Mouse (Mus musculus) layer of hippocampus, adult 18-20 months (tissue): ENCODE measurements at regions not wholly inside any gene's neighbourhood (a gene's known extent, or its start where the extent isn't known, plus 50 kb on each side); places are given as distances from the start of the nearest gene placed in this dataset.

Experiments
- DNase-seq, 2 experiments: peaks; one replicate each; pipeline ENCODE4 v3.0.0; 2022; ENCODE audit warnings: low spot score in 2 of 2

DNA sequence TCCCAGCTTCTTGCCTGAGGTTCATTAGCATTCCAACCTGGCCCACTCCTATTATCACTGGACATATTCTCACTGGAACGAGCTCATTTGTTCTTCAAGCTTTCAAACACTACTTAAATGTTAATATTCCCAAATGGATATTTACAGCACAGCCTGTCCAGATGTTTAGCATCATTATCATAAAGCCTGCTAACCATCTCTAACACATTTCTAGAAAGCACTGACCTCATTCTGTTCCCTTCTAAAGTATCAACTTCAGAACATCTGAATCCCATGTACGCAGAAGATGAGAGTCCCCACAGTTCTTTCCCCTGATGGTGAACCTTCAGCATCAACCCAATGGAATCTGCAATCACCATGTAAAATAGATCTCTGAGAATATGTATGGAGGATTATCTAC lies 651.1 kb downstream of the Adgrl2 start:
- no peak for DNase-seq

DNA sequence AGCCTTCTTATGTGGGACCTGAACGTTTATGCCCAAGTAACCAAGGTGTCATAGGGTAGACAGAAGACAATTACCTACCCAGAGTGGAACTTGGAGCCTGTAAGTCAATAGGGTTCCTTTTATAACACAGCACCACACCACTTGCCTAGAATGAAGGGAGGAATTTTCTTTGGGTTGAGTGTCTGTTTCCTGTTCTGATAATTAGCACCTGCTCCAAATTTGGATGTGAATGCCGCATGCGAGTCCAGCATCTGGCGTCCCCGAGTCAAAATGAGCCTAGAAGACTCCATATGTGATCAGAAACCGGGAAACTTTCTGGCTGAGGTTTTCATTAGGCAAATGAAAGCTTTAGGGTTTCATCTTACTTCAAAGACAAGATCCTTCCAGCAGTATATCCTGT lies 653.7 kb downstream of the Adgrl2 start:
- no peak for DNase-seq

DNA sequence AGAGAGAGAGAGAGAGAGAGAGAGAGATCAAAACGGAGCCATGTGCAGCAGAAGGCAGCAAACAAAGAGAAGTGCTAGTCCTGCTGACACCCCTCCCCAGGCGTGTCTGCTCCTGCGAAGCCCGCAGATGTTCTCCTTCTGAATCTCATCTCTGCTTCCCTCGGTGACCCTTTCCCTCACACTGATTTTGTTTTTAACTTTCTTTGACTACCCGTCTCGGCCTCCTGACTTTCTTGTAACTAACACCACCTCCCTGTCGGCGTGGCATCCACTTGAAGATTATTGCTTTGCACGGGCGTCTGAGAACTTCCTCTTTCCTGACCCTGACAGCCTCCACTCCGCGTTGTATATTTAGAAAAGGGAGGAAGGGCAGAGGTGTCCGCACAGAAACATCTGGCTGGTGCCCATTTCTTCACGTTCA lies 654.3 kb downstream of the Adgrl2 start:
- DNase-seq = no peak

DNA sequence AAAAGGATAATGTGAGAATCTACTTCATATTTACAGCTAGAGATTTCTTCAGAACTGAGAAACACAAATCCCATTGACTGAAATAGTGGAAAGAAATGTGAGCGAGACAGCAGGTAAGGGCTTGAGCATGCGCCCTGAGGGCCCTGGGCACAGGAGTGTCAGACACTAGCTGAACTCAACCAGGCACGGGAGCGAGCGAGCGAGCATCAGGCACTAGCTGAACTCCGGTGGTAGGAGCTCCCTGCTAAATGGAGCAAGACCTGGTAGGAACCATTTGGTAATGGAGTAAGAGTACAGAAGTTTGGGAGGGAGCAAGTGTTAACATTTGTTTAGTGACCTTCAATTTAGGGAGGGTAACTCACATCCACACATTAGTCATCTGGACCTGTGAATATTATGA lies 654.7 kb downstream of the Adgrl2 start:
- no peak for DNase-seq

DNA sequence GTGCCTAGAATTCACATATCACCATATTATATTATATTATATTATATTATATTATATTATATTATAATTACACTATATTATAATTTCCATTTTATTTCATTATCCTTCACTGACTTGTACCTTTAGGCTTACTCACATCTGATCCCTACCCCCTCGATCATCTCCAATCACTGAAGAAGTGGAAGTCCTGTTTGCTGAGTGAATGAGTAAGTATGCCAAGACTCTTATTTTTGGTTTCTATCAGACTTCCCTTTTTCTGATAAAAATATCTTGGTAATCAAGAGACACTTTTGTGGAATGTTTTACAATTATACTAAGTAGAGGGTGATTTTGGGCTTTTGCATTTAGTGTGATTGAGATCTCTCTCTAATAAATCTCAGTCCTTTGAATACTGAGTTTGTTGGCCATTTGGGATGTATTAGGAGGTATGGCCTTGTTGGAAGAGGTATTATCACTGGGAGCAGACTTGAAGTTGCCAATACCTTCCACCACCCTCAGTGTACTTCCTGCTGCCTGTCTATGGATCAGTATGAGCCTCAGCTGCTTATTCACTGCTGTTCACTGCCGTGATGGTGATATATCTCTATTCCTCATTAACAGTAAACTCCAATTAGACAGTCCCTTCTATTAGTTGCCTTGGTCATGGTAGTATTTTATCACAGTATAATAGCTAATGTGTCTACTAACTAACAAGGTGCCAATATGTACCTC lies 665.3 kb downstream of the Adgrl2 start:
- DNase-seq = no peak

DNA sequence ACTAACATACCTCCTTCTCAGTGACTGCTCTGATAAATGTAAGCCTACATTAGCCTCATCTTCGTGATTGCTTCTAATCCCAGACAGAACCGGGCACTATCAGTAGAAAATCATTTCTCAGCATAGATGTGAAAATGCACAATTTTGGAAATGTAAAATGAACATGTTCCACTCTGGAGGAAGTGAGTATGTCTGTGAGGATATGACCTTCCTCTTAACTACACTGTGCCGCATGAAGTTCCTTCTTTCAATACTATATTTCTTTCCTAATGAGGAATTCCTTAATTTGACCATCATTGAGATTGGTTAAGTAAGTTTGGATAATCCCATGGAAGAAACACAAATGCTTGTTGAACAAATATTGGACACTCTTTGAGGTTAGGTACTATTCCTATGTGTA lies 668.5 kb downstream of the Adgrl2 start:
- DNase-seq = no peak

DNA sequence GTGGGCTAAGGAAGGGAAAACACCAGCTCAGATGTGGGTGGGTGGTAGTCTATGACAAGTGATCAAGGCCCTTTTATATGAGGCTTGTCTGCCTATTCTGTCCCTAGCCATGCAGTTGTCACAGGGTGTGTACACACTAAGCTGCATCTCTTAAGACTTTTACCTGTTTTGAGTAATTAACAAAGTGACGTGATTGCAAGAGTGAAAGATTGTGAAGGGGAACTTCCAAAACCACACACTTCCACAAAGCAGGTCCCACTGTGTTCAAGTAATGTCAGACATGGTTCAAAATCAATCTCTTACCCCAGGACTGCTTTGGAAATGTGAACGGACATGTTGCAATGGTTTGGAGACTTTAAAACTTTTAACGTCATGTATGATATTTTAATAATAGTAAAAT lies 674.2 kb downstream of the Adgrl2 start:
- no peak for DNase-seq

DNA sequence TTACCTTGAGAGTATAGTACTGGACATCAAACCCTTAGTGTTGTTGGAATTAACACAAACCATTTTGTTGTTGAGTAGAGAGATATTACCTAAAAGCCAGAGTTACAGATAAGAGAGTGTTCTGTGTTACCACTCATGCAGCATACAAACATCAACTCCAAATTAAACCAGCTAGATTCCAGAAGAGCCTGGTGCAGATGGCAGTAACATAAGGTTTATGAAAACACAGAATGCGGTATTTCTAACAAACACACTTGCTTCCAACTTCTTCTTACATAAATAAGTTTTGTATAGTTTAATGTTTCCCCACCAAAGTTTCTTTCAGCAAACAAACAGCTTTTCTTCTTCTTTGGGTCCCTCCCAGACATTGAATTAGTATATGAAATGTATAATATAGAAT lies 675.1 kb downstream of the Adgrl2 start:
- DNase-seq = peak in 1 of 2 experiments; percentile 28

DNA sequence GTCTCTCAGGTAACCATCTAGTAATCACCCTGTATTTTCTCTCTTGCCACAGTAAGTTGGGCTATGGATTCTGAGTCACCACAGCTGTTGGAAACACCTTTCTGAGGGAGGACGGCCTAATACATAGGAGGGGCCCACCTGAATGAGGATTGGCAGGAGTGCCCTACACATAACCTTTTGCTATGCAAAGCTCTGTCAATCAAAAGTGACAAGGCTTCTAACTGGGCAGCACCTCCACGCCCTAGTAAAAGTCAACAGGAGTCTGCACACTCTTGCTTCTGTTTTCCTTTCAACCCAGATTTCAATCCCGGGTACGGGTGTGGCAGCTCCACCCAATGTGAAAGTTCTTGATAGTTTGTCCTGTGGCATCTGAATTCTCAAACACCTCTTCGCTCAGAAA lies 694.8 kb downstream of the Adgrl2 start:
- no peak for DNase-seq

DNA sequence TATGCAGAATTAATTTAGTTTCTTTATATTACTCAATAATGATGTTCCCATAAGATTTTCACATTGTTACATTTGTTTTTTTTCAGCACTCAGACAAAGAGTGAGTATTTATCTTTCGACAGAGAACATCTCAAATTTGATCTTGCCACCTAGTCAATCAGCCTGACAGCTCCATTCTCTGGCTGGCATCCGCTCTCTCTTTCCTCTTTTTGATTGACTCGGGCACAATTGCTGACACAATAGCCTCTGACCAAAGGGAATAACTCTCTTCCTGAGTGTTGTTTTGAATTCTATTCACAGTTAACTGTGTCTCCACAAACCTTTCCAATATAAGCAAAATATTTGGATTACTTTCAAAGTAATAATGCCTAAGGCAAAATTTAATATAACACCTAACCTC lies 711.4 kb downstream of the Adgrl2 start:
- no peak for DNase-seq

DNA sequence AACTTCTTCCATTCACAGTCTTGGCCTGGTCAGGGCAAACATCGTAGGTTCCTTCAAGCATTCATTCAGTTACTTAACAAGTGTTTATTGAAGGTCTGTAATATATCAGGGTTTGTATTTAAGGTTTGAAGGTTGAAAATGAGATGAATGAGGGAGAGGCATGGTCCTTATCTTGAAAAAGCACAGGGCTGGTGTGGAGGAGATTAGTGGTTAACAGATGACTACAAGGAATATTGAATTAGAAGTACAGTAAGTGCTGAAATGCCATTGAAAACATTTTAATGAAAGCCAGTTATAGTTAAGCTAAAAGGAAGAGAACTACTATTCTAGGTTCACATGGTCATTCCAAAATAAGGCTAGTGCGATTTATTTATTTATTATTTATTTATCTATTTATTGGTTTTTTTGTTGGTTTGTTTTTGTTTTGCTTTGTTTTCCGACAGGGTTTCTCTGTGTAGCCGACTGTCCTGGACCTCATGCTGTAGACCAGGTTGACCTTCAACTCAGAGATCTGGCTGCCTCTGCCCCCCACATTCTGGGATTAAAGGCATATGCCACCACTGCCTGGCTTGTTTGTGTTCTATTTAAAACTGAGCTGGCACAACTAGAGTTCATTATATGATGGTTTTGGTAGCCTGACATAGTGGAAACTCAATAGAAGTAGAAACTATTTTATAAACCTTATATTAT lies 718.1 kb downstream of the Adgrl2 start:
- no peak for DNase-seq

DNA sequence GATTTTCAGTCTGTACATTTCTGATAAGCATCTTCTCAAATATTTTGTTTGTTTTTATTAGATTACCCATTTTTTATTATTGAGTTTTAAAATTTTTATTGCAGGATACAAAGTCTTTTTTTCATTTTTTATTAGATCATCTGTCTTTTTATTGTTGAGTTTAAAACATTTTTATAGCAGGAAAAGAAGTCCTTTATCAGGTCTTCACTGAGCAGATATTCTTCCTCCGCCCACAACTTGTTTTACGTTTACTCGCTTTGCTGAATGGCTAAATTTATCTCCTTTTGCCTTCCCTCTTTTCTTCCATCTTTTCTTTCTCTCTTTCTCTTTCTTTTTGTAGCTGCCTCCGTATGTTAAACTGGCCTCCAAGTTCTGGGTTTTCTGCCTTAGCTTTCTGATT lies 721.5 kb downstream of the Adgrl2 start:
- no peak for DNase-seq

DNA sequence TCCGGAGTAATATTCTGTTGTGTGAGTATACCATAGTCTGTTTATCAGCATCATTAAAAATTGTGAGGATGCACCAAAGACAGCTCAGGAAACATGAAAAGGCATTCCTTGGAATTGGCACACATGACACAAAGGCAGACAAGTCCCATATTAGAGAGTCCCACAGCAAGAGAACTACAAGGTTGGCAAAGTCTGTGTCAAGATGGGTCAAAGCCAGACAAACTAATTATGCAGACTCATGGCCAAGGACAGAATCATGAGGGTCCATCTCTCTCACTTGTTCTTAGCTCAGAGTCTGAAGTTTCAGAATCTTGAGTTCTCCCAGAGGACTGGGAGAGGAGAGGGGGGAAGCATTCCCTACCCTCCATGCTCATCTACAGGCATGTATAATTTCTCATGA lies 731.1 kb downstream of the Adgrl2 start:
- DNase-seq = no peak

DNA sequence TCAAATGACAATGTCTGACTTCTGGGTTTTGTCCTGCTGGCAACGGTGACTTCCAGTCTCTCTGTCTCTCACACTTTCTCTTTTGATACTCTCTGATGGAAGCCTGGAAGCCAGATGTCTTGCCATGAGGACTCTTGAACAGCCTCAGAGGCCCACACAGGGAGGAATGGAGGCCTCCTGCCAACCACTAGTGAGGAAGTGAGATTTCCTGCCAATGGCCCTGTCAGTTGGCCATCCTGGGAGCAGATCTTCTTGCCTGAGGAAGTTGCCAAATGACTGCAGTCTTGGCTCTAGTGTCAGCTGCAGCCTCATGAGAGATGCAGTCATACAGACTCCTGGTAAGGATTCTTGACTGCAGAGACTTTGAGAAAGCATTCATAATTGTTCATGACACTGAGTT lies 741.7 kb downstream of the Adgrl2 start:
- DNase-seq = no peak

DNA sequence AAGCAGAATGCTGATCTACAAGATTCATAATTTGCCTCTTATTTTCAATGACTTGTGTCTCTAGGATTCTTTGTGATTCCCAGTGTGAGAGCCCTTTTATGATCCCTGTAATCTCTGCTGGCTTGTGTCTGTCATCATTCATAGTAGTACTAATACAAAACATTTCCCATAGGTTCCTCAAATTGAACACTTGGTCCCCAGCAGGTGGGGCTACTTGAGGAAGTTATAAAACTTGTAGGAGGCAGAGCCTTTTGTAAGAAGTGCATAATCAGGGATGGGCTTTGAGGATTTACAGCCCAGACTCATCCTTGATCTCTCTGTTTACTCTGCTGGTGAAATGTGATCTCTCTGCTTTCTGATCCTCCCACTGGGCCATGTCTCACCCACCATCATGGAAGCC lies 743.6 kb downstream of the Adgrl2 start:
- no peak for DNase-seq

DNA sequence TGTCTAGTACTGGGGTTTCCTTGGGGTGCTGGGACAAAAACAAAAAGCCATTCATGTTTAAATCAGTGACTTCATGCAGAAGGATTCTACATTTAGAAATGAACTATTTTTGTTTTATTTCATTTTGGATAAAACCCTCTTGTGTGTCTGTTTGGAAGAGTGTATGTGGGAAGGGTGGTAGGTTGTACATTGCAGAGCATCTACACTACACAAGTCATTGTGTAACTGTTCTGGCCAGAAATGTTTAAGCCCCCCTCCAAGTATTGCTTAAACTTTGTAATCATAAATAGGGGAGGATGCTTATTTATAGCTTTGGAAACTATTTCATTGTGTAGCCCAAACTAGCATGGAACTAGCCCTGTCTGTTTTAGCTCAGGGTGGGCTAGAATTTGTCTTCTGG lies 752.3 kb downstream of the Adgrl2 start:
- no peak for DNase-seq

DNA sequence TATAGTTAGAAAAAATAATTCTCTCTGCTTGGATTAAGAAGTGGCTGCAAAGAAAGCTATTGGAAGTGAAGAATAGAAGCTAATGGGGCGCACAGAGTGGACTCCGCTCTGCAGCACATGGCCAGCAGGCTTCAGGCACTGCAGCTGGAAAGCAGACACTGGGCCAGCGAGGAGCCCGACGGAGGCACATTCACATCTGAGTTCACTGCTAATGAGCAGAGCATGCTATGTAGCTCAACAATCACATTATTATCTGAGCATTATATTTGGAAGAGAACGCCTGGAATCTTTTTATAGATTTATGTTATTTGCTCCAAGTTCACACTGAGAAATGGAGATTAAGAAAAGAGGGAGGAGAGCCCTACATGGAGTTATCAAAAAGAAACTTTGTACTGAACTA lies 752.8 kb downstream of the Adgrl2 start:
- no peak for DNase-seq

DNA sequence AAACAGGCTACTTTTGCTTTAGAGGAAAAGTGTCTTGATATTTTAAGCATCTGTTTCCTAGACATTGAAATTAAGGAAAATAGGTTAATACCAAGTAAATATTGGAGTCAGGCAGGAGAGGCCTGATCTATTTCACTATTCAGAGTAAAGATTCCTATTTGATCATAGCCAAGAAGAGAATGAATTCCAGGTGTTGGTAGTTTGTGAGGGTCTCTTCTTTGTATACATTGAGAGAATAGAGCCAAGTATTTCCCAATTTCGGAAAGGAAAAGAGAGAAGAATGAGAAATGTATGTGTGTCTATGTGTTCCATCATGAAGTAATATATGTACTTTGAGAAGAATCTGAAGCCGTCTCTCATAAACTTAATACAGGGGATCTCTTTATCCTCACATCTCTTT lies 756.7 kb downstream of the Adgrl2 start:
- no peak for DNase-seq

DNA sequence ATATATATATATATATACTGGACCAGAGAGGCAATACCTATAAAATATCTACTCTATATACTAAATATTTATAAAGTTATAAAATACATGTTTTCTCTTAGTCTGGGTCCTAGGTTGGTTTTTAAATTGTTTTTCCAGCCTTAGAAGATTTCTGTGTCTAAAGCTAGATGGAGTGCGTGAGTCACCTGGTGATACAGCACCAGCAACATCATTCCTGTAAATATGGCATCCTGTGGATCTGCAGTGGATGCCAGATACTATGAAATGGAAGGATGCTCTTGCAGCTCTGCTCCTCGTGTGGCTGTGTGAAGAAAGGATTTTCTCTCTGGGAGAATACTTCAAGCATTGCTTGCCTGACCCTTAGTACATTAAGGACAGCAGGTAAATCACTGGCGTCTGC lies 761.2 kb downstream of the Adgrl2 start:
- no peak for DNase-seq

DNA sequence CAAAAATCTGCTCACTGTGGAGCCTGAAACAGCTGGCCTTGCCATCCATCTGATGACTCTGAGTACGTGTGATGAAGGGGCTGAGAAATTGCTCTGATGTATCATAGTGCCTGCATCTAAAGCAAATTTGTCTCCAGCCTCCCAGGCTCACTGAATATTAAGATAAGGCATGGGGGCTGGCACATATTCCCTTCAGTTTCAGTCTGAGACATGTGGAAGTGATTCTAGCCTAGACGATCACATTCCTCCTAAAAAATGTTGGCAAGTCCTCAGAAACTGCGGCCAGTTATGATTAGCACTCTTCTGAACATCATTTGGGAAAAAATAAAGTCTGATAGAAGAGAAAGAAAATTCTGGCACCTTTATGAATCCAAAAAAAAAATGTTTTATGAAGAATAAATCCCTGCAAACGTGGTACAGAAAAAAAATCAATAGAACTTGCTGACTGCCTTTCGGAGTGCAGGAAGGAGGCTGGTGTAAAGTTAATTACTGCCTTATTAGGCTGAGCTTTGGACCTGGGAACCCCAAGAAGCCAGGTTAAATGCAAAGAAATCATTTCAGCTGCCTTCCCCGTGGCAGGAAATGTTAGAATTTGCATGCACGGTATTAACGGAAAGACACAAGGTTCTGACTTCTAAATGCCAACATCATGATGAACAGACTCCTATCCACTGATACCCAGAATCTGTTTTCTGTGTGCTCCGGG lies 762.2 kb downstream of the Adgrl2 start:
- DNase-seq = no peak

DNA sequence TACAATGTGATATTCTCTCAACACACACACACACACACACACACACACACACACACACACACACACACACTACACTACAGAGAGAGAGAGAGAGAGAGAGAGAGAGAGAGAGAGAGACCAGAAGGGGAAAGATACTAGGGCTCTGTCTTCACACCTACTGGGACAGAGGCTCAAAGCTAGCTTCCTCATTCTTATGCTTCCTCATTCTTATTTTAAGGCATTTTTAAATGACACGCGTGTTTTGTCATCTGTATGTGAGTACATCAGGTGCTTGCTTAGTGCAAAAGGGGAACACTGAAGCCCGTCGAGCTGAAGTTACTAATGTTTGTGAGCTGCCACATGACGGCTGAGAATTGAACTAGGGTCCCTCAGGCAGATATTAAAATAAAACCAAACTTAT lies 769.5 kb downstream of the Adgrl2 start:
- no peak for DNase-seq

DNA sequence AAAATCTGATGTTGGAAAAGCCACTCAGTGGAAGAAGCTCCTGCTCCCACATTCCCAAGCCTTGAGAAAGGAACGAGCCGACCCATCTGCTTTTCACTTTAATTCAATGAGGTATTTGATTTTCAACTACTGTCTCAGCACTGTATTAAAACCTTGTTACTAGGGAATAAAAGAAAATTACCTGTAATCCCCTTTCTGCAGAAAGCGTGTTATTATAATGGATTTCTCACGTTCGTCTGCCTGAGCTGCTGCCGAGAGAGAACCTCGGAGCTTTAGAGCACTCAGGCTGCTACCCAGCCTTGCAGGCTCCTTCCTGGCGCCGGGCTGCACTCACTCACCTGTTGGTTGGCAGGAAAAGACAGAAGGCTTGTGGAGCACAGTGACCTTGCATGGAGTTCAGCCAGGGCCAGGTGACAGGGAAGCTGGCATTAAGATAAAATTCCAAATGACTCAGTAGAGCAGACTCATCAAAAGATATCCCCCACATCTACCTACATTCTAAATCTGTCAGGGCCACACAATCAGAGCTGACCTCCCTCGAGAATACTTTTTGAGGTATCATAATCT lies 770.2 kb downstream of the Adgrl2 start:
- DNase-seq = no peak
